1 mouse cellular context compared by ENCODE assay signal in the genomic region with DNA sequence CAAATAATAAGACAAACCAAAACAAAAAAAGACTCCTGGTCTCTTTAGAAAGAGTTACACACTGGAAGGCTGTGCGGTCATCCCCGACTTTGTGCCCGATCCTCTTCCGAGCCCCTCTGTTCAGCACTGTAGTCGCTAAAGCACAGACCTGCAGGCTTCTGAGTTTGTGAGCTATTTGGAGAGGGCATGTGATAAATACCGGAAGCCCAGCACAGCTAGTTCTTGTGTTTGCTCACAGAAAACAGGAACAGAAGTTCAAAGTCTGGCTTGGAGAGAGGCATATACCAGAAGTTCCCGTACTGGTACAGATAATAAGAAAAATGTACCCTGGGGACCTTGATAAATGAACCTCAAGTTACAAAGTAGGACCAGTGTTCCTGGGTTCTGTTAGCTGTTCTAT.
TF ChIP-seq lines count a peak whose summit lies in the region.

No protein-coding gene starts in this region.

TF ChIP-seq in MEL, 35 proteins besides CTCF, POLR2A, EP300 and RAD21 (continued from another document):
- no peak for TF ChIP-seq NRF1 (IDR thresholded peaks at IDR 0.05; ENCODE audit: insufficient read depth, low read depth, low read length, poor library complexity, severe bottlenecking)
- peak; percentile 75 for TF ChIP-seq ETS1 (IDR thresholded peaks at IDR 0.05; ENCODE audit: low read depth, low read length)
- peak; percentile 67 for TF ChIP-seq GATA1 (IDR thresholded peaks at IDR 0.05; ENCODE audit: low read depth, low read length)
- no peak for TF ChIP-seq ZKSCAN1 (IDR thresholded peaks at IDR 0.05; ENCODE audit: low read depth, low read length)
- TF ChIP-seq POLR2AphosphoS2 (IDR thresholded peaks at IDR 0.05; ENCODE audit: low read length): no peak
- peak; percentile 50; the same call in 1 of the 2 replicates for TF ChIP-seq TBP (IDR thresholded peaks at IDR 0.05; ENCODE audit: low read depth, low read length)
- TF ChIP-seq MYC (IDR thresholded peaks at IDR 0.05; ENCODE audit: low read depth, low read length): peak; percentile 84; the same call in 1 of the 2 replicates
- no peak for TF ChIP-seq CHD2 (IDR thresholded peaks at IDR 0.05; ENCODE audit: low read length)
- no peak for TF ChIP-seq POLR2AphosphoS5 (IDR thresholded peaks at IDR 0.05; ENCODE audit: borderline replicate concordance, low read depth, low read length)
- TF ChIP-seq SMC3 (IDR thresholded peaks at IDR 0.05; ENCODE audit: low read depth, low read length): no peak
- TF ChIP-seq ZNF384 (IDR thresholded peaks at IDR 0.05; ENCODE audit: low read depth, low read length): no peak
- TF ChIP-seq JUND (IDR thresholded peaks at IDR 0.05; ENCODE audit: low read depth, low read length): no peak
- TF ChIP-seq KAT2A (conservative IDR thresholded peaks at IDR 0.05; ENCODE audit: low read depth, low read length): no peak
- TF ChIP-seq MAFK (IDR thresholded peaks at IDR 0.05; ENCODE audit: borderline replicate concordance, low read depth, low read length): no peak
- no peak for TF ChIP-seq BHLHE40 (IDR thresholded peaks at IDR 0.05; ENCODE audit: borderline replicate concordance, low read depth, low read length)
- TF ChIP-seq MAX (IDR thresholded peaks at IDR 0.05; ENCODE audit: low read length): peak; percentile 41; the same call in 1 of the 2 replicates
- TF ChIP-seq NELFE (IDR thresholded peaks at IDR 0.05; ENCODE audit: low read depth, low read length): no peak
- peak; percentile 65 for TF ChIP-seq MXI1 (IDR thresholded peaks at IDR 0.05; ENCODE audit: low read depth, low read length)
- no peak; the same call in 1 of the 2 replicates for TF ChIP-seq MAZ (IDR thresholded peaks at IDR 0.05; ENCODE audit: low read depth, low read length)
- no peak for TF ChIP-seq MYB (IDR thresholded peaks at IDR 0.05; ENCODE audit: low read depth, low read length)
- peak; percentile 87 for TF ChIP-seq ELF1 (IDR thresholded peaks at IDR 0.05; ENCODE audit: low read depth, low read length)
- TF ChIP-seq TCF12 (IDR thresholded peaks at IDR 0.05; ENCODE audit: low read depth, low read length): peak; percentile 50; the same call in 1 of the 2 replicates
- no peak for TF ChIP-seq ZC3H11A (IDR thresholded peaks at IDR 0.05; ENCODE audit: low read depth, low read length)
